Mouse (Mus musculus): Measurements from ENCODE around the gene Tprgl. TPM values are rescaled to one million over a fixed set of nuclear protein-coding genes. Genes with fewer than 3 reads are reported as not detected.

The Tprgl gene
- polyA plus RNA-seq (2014; fragmentation: Nextera tagmentation; extraction: Ambion mirVana): 142 and 151 TPM in 2 replicates

DNA sequence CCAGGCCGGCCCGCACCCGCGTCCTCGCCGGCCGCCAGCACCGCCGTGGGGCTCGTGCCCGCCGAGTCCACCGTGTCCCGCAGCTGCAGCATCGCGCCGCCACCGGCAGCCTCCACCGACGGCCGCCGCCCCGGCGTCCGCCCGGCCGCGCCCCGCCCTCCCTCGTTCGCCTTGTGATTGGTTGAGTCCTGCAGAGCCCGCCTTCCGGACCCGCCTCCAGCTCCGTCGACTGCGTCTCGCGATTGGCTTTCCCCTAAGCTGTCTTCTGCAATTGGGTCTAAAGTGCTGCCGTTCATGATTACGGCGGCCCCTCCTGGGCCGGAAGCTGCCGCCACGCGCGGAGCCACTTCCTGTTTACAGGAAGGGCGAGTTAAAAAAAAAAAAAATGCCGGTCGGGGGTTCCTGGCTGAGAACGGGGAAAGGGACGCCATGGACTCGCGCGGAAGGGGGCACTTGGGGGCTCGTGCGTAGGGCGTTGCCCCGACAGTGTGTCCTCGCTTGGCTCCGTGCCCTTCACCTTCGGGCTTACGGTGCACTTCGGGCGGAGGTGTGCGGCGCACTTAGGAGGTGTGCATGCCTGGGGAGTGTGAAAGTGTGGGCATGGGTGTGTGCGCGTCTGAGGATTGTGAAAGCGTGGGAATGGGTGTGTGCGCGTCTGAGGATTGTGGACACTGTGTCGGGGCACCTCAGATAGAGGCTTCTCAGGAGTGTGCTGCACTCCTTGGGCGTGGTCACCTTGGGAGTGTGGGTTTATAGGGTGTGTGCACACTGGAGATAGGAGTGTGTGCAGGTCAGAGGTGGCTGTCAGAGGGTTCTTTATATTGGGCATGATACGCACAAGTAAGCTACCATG is at the start of gene Tprgl:
Gene Tprgl, minus strand, starts transcription at position 129 of the 853 bp plus-strand sequence.
- H3K9ac ChIP-seq: peak within 1 kb of the TSS; percentile 72
- H3K36me3 ChIP-seq (ENCODE audit: insufficient read depth): peaks cover 32% of the 10 kb centered on the region
- H3K27ac ChIP-seq (ENCODE audit: low read depth): peak within 1 kb of the TSS; percentile 65
- H3K4me3 ChIP-seq (ENCODE audit: low read depth, low read length): peak within 1 kb of the TSS; percentile 88
- TF ChIP-seq CTCF (IDR thresholded peaks at IDR 0.05; ENCODE audit: low read depth): no peak
- no peaks in the 10 kb centered on the region for H3K27me3 ChIP-seq (ENCODE audit: insufficient read depth, low read length)
- peaks cover 6% of the 10 kb centered on the region for H3K4me1 ChIP-seq (ENCODE audit: insufficient read depth)
- ATAC-seq (ENCODE audit: insufficient read depth): peak; percentile 96
- DNase-seq: peak; percentile 98
- H3K9me3 ChIP-seq (ENCODE audit: low read depth, low read length): no peaks in the 10 kb centered on the region
- WGBS: under 1% methylated on average over 58 of the region's 75 CpGs
- H3K4me2 ChIP-seq: peak within 1 kb of the TSS; percentile 79

DNA sequence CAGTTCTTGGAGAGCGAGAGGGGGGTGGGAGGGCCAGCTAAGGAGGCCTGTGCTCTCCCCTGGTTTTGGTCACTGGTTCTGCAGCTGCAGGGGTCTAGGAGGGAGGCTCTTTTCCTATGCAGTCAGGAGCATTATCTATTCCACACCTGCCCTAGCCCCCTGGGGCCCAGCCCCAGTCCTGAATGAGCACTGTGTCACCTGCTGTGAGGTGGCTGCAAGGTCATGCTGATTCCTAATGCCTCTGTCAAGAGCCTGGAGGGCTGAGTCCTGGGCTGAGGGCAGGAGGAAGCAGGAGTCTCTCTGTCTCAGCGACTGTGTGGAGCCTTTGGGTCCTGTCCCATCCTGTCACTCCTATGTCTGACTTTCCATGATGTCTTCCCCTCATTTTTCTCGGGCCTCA is 49.4 kb upstream of the Tprgl start:
- no peak for TF ChIP-seq CTCF (IDR thresholded peaks at IDR 0.05; ENCODE audit: low read depth)
- Histone ChIP-seq H3K4me2 (no peak overlapping the region), H3K4me3 (ENCODE audit: low read depth, low read length) (no peak overlapping the region), H3K36me3 (ENCODE audit: insufficient read depth) (no peaks in the 10 kb centered on the region), H3K9ac (no peak overlapping the region), H3K4me1 (ENCODE audit: insufficient read depth) (no peaks in the 10 kb centered on the region; the same call in 1 of the 2 replicates), H3K9me3 (ENCODE audit: low read depth, low read length) (no peaks in the 10 kb centered on the region), H3K27me3 (ENCODE audit: insufficient read depth, low read length) (no peaks in the 10 kb centered on the region), H3K27ac (ENCODE audit: low read depth) (no peak overlapping the region)
- 12% methylated on average over 3 of the region's 3 CpGs for WGBS
- no peak for ATAC-seq (ENCODE audit: insufficient read depth)
- no peak for DNase-seq

DNA sequence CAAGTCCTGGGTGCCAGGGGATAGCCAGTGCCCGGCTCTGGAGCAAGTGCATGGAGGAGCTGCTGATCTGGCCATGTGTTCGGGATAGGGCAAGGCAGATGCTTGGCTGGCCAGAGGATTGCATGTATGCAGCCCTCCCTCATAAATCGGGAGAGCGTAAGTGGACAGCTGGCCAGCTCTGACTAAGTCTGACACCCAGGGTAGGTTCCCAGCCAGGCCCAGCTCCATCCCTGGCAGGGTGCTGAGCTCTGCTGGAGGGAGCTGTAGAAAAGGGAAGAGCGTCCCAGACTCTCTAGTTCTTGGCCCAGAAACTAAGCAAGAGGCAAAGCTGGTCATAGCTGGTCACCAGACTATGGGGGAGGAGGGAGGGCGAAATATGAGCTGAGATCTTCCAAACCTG is 48.6 kb upstream of the Tprgl start:
- no peak overlapping the region for H3K4me3 ChIP-seq (ENCODE audit: low read depth, low read length)
- WGBS: 57% methylated on average over 6 of the region's 6 CpGs
- H3K4me2 ChIP-seq: no peak overlapping the region
- H3K27me3 ChIP-seq (ENCODE audit: insufficient read depth, low read length): no peaks in the 10 kb centered on the region
- H3K36me3 ChIP-seq (ENCODE audit: insufficient read depth): no peaks in the 10 kb centered on the region
- no peaks in the 10 kb centered on the region; the same call in 1 of the 2 replicates for H3K4me1 ChIP-seq (ENCODE audit: insufficient read depth)
- no peak overlapping the region for H3K9ac ChIP-seq
- no peak for TF ChIP-seq CTCF (IDR thresholded peaks at IDR 0.05; ENCODE audit: low read depth)
- H3K9me3 ChIP-seq (ENCODE audit: low read depth, low read length): no peaks in the 10 kb centered on the region
- ATAC-seq (ENCODE audit: insufficient read depth): no peak
- peak overlapping the region; percentile 42; the same call in 1 of the 2 replicates for H3K27ac ChIP-seq (ENCODE audit: low read depth)
- DNase-seq: no peak

GRCm38 (mm10) chr4:154207261-154207660 is 46.8 kb upstream of the Tprgl start:
- DNase-seq (peak; percentile 89), ATAC-seq (ENCODE audit: insufficient read depth) (peak; percentile 36; the same call in 1 of the 2 replicates)
- Histone ChIP-seq H3K27ac (ENCODE audit: low read depth) (no peak overlapping the region), H3K9me3 (ENCODE audit: low read depth, low read length) (no peaks in the 10 kb centered on the region), H3K27me3 (ENCODE audit: insufficient read depth, low read length) (no peaks in the 10 kb centered on the region), H3K4me1 (ENCODE audit: insufficient read depth) (no peaks in the 10 kb centered on the region; the same call in 1 of the 2 replicates), H3K4me3 (ENCODE audit: low read depth, low read length) (no peak overlapping the region), H3K9ac (no peak overlapping the region), H3K4me2 (no peak overlapping the region), H3K36me3 (ENCODE audit: insufficient read depth) (no peaks in the 10 kb centered on the region)
- peak; percentile 97 for TF ChIP-seq CTCF (IDR thresholded peaks at IDR 0.05; ENCODE audit: low read depth)
- 14% methylated on average over 5 of the region's 5 CpGs for WGBS

- DNase-seq (peak; percentile 68), ATAC-seq (ENCODE audit: insufficient read depth) (no peak)
- H3K9me3 ChIP-seq (ENCODE audit: low read depth, low read length): no peaks in the 10 kb centered on the region
- H3K4me1 ChIP-seq (ENCODE audit: insufficient read depth): no peaks in the 10 kb centered on the region; the same call in 1 of the 2 replicates
- WGBS: 40% methylated on average over 5 of the region's 5 CpGs
- no peak for TF ChIP-seq CTCF (IDR thresholded peaks at IDR 0.05; ENCODE audit: low read depth)
- H3K9ac ChIP-seq: 0 out of 2 replicates have a peak overlapping the region, but pooled peaks have one; percentile 1
- H3K27ac ChIP-seq (ENCODE audit: low read depth): peak overlapping the region; percentile 30; the same call in 1 of the 2 replicates
- no peaks in the 10 kb centered on the region for H3K36me3 ChIP-seq (ENCODE audit: insufficient read depth)
- no peak overlapping the region for H3K4me2 ChIP-seq
- no peaks in the 10 kb centered on the region for H3K27me3 ChIP-seq (ENCODE audit: insufficient read depth, low read length)
- H3K4me3 ChIP-seq (ENCODE audit: low read depth, low read length): no peak overlapping the region
Observed at GRCm38 (mm10) chr4:154205392-154205791, 44.9 kb upstream of the Tprgl start.

DNA sequence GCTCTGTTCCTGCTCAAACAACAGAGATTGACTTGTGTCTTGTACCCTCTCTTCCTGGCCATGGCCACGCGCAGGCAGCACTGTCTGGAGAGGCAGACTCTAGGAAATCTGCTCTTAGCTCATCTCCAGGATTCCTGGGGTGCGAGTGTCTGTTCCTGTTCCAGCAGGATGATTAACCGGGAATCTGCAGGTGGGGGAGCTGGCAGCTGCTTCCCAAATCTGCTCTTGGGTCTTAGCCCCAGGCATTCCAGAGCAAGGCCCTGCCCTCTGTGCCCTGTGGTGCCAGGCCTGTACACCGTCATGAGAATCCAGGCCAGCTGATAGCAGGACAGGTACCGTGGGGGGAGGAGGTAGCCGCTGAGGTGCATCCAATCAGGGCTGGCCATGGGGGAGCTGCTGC is 44.1 kb upstream of the Tprgl start:
- WGBS: 69% methylated on average over 7 of the region's 7 CpGs
- peak; percentile 21; the same call in 1 of the 2 replicates for ATAC-seq (ENCODE audit: insufficient read depth)

DNA sequence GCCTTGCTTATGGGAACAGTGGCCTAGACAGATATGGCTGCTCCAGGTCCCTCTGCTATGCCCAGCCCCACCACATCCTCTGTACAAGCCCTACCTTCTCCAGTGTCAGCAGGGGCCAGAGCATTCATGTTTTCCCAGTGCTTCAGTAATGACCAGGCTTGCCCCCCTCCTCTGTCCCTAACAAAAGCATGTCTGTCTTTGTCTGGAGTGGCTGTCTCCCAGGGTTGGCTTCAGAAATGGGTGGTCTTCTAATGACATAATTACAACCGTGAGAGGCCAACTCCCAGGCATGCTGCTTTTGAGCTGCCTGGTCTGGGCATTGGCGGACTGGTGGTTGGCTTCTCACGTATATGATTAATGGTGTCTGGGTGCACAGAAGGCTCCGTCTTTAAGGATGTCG is 41.0 kb upstream of the Tprgl start:
- Histone ChIP-seq H3K36me3 (ENCODE audit: insufficient read depth) (no peaks in the 10 kb centered on the region), H3K4me1 (ENCODE audit: insufficient read depth) (no peaks in the 10 kb centered on the region; the same call in 1 of the 2 replicates), H3K4me3 (ENCODE audit: low read depth, low read length) (no peak overlapping the region), H3K27ac (ENCODE audit: low read depth) (no peak overlapping the region), H3K9ac (no peak overlapping the region), H3K4me2 (no peak overlapping the region), H3K27me3 (ENCODE audit: insufficient read depth, low read length) (no peaks in the 10 kb centered on the region), H3K9me3 (ENCODE audit: low read depth, low read length) (no peaks in the 10 kb centered on the region)
- no peak for ATAC-seq (ENCODE audit: insufficient read depth)
- DNase-seq: no peak
- 67% methylated on average over 5 of the region's 5 CpGs for WGBS
- no peak for TF ChIP-seq CTCF (IDR thresholded peaks at IDR 0.05; ENCODE audit: low read depth)

More for the DNA sequence above, 44.1 kb upstream of the Tprgl start:
- DNase-seq: no peak
- H3K4me3 ChIP-seq (ENCODE audit: low read depth, low read length): no peak overlapping the region
- H3K36me3 ChIP-seq (ENCODE audit: insufficient read depth): no peaks in the 10 kb centered on the region
- no peak overlapping the region for H3K27ac ChIP-seq (ENCODE audit: low read depth)
- no peak overlapping the region for H3K9ac ChIP-seq
- H3K4me2 ChIP-seq: no peak overlapping the region
- no peaks in the 10 kb centered on the region for H3K9me3 ChIP-seq (ENCODE audit: low read depth, low read length)
- no peaks in the 10 kb centered on the region for H3K27me3 ChIP-seq (ENCODE audit: insufficient read depth, low read length)
- TF ChIP-seq CTCF (IDR thresholded peaks at IDR 0.05; ENCODE audit: low read depth): no peak
- H3K4me1 ChIP-seq (ENCODE audit: insufficient read depth): no peaks in the 10 kb centered on the region; the same call in 1 of the 2 replicates
